Mouse (Mus musculus) myocyte (in vitro differentiated cells): ENCODE measurements at regions not wholly inside any gene's neighbourhood (a gene's known extent, or its start where the extent isn't known, plus 50 kb on each side); places are given as distances from the start of the nearest gene placed in this dataset.

Experiments used
- H3K27me3 ChIP-seq: one replicate; pipeline ENCODE4 v1.6.1; 2011; ENCODE audit not compliant: control insufficient read depth, insufficient read depth, insufficient read length
- H3K36me3 ChIP-seq: one replicate; pipeline ENCODE4 v1.6.1; 2011; ENCODE audit not compliant: control insufficient read depth, insufficient read depth
- H3K4me2 ChIP-seq: one replicate; pipeline ENCODE4 v1.6.1; 2011; ENCODE audit warnings: low read depth, control low read depth
- H3K4me3 ChIP-seq: one replicate; pipeline ENCODE4 v1.5.1; 2011; ENCODE audit warnings: mild to moderate bottlenecking, control low read depth, moderate library complexity
- H3K79me2 ChIP-seq: one replicate; pipeline ENCODE4 v1.6.1; 2011; ENCODE audit not compliant: control insufficient read depth, insufficient read depth
- H3ac ChIP-seq: one replicate; pipeline ENCODE4 v1.6.1; 2011; ENCODE audit not compliant: control insufficient read depth, insufficient read length
- CEBPB ChIP-seq: IDR thresholded peaks from 2 replicates; pipeline ENCODE4 v1.6.1; 2011; ENCODE audit warnings: mild to moderate bottlenecking, moderate library complexity; ENCODE audit not compliant: poor library complexity, insufficient read depth, severe bottlenecking
- E2F4 ChIP-seq: IDR thresholded peaks from one replicate; pipeline ENCODE4 v1.6.1; 2011; ENCODE audit warnings: mild to moderate bottlenecking, control low read depth, moderate library complexity; ENCODE audit not compliant: insufficient read depth
- MAX ChIP-seq: IDR thresholded peaks from one replicate; pipeline ENCODE4 v1.6.1; 2011; ENCODE audit warnings: low read depth, mild to moderate bottlenecking, control low read depth
- MYOD1 ChIP-seq, 3 experiments: IDR thresholded peaks; one replicate each; pipeline ENCODE4 v1.6.1; 2011; ENCODE audit warnings: control low read depth in 2 of 3, low read depth in 2 of 3, mild to moderate bottlenecking in 2 of 3, moderate library complexity in 1 of 3; ENCODE audit not compliant: insufficient read length in 2 of 3, control insufficient read depth in 1 of 3
- MYOG ChIP-seq, 3 experiments: IDR thresholded peaks; one replicate each; pipeline ENCODE4 v1.6.1; 2011; ENCODE audit warnings: control low read depth in 2 of 3, low read depth in 2 of 3, mild to moderate bottlenecking in 2 of 3; ENCODE audit not compliant: insufficient read length in 2 of 3, control insufficient read depth in 1 of 3, insufficient read depth in 1 of 3
- POLR2A ChIP-seq: IDR thresholded peaks from one replicate; pipeline ENCODE4 v1.6.1; 2011; ENCODE audit warnings: low read depth, mild to moderate bottlenecking, control low read depth, moderate library complexity; ENCODE audit not compliant: insufficient read length
- POLR2AphosphoS2 ChIP-seq: IDR thresholded peaks from one replicate; pipeline ENCODE4 v1.6.1; 2011; ENCODE audit warnings: low read depth, control low read depth; ENCODE audit not compliant: insufficient read length
- REST ChIP-seq: IDR thresholded peaks from one replicate; pipeline ENCODE4 v1.6.1; 2011; ENCODE audit warnings: mild to moderate bottlenecking, control low read depth, moderate library complexity; ENCODE audit not compliant: insufficient read depth, insufficient read length
- SRF ChIP-seq: IDR thresholded peaks from one replicate; pipeline ENCODE4 v1.6.1; 2011; ENCODE audit warnings: low read depth; ENCODE audit not compliant: control insufficient read depth, insufficient read length
- TCF12 ChIP-seq: IDR thresholded peaks from one replicate; pipeline ENCODE4 v1.6.1; 2011; ENCODE audit warnings: mild to moderate bottlenecking, control low read depth; ENCODE audit not compliant: poor library complexity, insufficient read depth, severe bottlenecking
- TCF3 ChIP-seq: IDR thresholded peaks from one replicate; pipeline ENCODE4 v1.6.1; 2011; ENCODE audit warnings: low read depth, control low read depth; ENCODE audit not compliant: insufficient read length
- USF1 ChIP-seq: IDR thresholded peaks from one replicate; pipeline ENCODE4 v1.6.1; 2011; ENCODE audit warnings: low read depth, mild to moderate bottlenecking, control low read depth, moderate library complexity

DNA sequence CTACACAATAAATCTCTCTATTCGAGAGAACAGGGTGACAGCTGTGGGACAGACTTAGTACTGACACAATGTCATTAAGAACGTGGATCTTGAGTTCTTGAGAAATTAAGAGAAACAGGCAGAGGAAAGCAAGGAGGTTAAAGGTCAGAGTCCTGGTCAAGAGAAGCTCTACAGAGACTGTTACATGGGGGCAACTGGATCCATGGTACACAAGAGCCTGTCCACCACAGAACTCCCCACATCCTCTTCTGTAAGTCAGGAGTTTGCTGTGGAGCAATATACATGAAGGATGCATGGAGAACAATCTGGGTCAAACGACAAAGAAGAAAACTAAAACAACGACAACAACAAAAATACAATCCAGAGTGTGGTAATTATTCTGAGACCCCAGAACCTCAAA, 155.8 kb downstream of the Lmo4 start:
- Histone ChIP-seq H3K79me2 (no peaks in the 10 kb centered on the region), H3K4me2 (no peak overlapping the region), H3K36me3 (no peaks in the 10 kb centered on the region), H3ac (no peak overlapping the region), H3K4me3 (no peak overlapping the region), H3K27me3 (no peaks in the 10 kb centered on the region)
- TF ChIP-seq MYOG (IDR thresholded peaks at IDR 0.05; ENCODE audit: control insufficient read depth in 1 of 3, insufficient read depth in 1 of 3, insufficient read length in 2 of 3, low read depth in 2 of 3), result no peak

DNA sequence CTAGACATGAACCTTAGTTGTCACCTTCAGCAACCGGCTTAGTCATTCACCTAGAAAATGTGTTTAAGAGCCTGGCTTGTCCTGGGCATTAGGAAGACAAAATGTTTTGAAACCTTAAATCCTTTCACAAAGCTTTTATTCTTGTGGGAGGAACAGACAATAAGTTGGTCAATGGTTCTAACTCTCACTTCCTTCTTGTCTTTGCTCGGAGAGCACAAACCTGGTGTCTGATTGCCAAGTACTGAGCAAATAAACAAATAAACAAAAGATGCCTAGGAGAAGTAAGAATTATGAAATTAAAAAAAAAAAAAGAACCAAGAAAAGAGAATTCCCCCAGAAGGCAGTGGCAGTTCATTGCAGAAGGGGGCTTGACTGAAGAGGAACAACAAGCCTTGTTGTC, 160.7 kb downstream of the Lmo4 start:
- H3K79me2 ChIP-seq, result no peaks in the 10 kb centered on the region
- H3K4me2 ChIP-seq, result no peak overlapping the region
- H3K27me3 ChIP-seq, result no peaks in the 10 kb centered on the region
- TF ChIP-seq USF1, result no peak
- TF ChIP-seq SRF, result no peak
- TF ChIP-seq POLR2AphosphoS2, result no peak
- no peak for TF ChIP-seq CEBPB
- no peak for TF ChIP-seq TCF12
- TF ChIP-seq REST, result no peak
- no peak for TF ChIP-seq POLR2A
- no peak for TF ChIP-seq E2F4
- no peak for TF ChIP-seq MAX
- TF ChIP-seq MYOD1 (IDR thresholded peaks at IDR 0.05; ENCODE audit: control insufficient read depth in 1 of 3, insufficient read length in 2 of 3, low read depth in 2 of 3), result no peak
- no peak for TF ChIP-seq TCF3
- no peak for TF ChIP-seq MYOG (IDR thresholded peaks at IDR 0.05; ENCODE audit: control insufficient read depth in 1 of 3, insufficient read depth in 1 of 3, insufficient read length in 2 of 3, low read depth in 2 of 3)
- H3ac ChIP-seq, result no peak overlapping the region
- H3K36me3 ChIP-seq, result no peaks in the 10 kb centered on the region
- H3K4me3 ChIP-seq, result no peak overlapping the region

DNA sequence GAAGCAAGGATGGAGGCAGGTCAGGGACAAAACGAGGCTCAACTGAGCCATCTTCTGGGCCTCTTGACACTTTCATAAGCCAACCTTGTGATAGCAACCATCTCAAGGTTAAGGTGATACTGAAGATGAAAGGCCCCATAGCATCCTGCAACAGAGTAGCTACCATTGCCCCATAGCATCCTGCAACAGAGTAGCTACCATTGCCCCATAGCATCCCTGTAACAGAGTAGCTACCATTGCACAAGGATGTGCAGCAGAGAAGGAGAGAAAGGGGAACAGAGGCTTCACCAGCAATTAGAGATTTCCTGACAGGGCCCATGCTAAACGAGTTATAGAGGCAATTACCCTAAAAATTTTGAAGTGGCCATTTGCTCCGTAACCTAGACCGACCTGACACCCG, 163.2 kb downstream of the Lmo4 start:
- H3K27me3 ChIP-seq, result no peaks in the 10 kb centered on the region
- no peak overlapping the region for H3K4me3 ChIP-seq
- no peaks in the 10 kb centered on the region for H3K79me2 ChIP-seq
- H3ac ChIP-seq, result no peak overlapping the region
- TF ChIP-seq MAX (no peak), MYOG (IDR thresholded peaks at IDR 0.05; ENCODE audit: control insufficient read depth in 1 of 3, insufficient read depth in 1 of 3, insufficient read length in 2 of 3, low read depth in 2 of 3) (no peak), TCF3 (no peak), USF1 (no peak), MYOD1 (IDR thresholded peaks at IDR 0.05; ENCODE audit: control insufficient read depth in 1 of 3, insufficient read length in 2 of 3, low read depth in 2 of 3) (no peak), SRF (no peak), TCF12 (no peak), POLR2A (no peak), CEBPB (no peak), REST (no peak), E2F4 (no peak), POLR2AphosphoS2 (no peak)
- H3K4me2 ChIP-seq, result no peak overlapping the region
- H3K36me3 ChIP-seq, result no peaks in the 10 kb centered on the region

DNA sequence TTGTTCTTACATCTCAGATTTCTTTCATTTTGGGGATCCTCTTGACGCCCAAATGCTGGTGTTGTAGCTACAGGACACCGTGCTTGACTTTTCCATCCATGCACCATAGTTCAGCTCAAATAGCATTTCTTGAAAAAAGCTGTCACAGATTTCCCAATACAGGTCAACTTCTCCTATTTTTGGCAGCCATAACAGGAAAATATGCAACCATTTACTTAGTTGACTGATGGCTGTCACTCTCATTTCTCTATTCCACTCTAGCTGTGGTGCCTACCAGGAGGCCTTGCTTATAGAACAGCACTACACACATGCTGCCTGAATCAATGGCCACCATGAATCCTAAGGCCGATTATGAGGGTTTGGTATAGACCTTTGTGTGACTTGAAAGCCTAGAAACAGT, 165.5 kb downstream of the Lmo4 start:
- TF ChIP-seq USF1 (no peak), MYOG (IDR thresholded peaks at IDR 0.05; ENCODE audit: control insufficient read depth in 1 of 3, insufficient read depth in 1 of 3, insufficient read length in 2 of 3, low read depth in 2 of 3) (no peak), CEBPB (no peak), POLR2A (no peak), TCF12 (no peak), POLR2AphosphoS2 (no peak), E2F4 (no peak), MAX (no peak), MYOD1 (IDR thresholded peaks at IDR 0.05; ENCODE audit: control insufficient read depth in 1 of 3, insufficient read length in 2 of 3, low read depth in 2 of 3) (no peak), SRF (no peak)
- Histone ChIP-seq H3K36me3 (no peaks in the 10 kb centered on the region), H3K4me2 (no peak overlapping the region), H3K4me3 (no peak overlapping the region), H3ac (no peak overlapping the region), H3K27me3 (no peaks in the 10 kb centered on the region), H3K79me2 (no peaks in the 10 kb centered on the region)

DNA sequence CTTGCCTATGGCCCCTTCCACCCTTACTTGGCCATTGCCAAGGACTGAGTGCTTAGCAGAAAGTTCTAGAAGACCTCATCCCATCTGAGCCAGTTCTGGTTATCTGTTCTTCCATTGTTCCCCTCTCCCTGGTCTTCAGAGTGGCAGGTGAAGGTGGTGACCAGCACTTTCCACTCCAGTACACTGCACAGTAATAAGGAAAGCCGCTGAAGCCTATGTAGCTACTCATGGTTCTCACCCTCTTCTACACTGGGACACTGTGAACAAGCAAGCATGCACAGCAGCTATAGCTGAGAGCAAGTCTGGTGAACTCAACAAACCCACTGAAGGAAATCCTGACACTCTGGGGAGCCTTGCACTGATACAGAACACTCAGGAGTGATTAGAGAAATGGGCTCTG, 175.4 kb downstream of the Lmo4 start:
- H3K36me3 ChIP-seq, result no peaks in the 10 kb centered on the region
- no peak for TF ChIP-seq MYOD1 (IDR thresholded peaks at IDR 0.05; ENCODE audit: control insufficient read depth in 1 of 3, insufficient read length in 2 of 3, low read depth in 2 of 3)
- no peak for TF ChIP-seq E2F4
- no peak for TF ChIP-seq CEBPB
- TF ChIP-seq SRF, result no peak
- TF ChIP-seq MYOG (IDR thresholded peaks at IDR 0.05; ENCODE audit: control insufficient read depth in 1 of 3, insufficient read depth in 1 of 3, insufficient read length in 2 of 3, low read depth in 2 of 3), result no peak
- no peak for TF ChIP-seq TCF3
- no peak for TF ChIP-seq USF1
- TF ChIP-seq POLR2AphosphoS2, result no peak
- no peak for TF ChIP-seq POLR2A
- no peaks in the 10 kb centered on the region for H3K79me2 ChIP-seq

More for the DNA sequence above, 175.4 kb downstream of the Lmo4 start:
- no peak overlapping the region for H3ac ChIP-seq
- H3K4me2 ChIP-seq, result no peak overlapping the region
- H3K4me3 ChIP-seq, result no peak overlapping the region
- H3K27me3 ChIP-seq, result no peaks in the 10 kb centered on the region
